Mouse (Mus musculus): Measurements from ENCODE around the gene Ctcf. TPM values are rescaled to one million over a fixed set of nuclear protein-coding genes. Genes with fewer than 3 reads are reported as not detected.

The Ctcf gene
- polyA plus RNA-seq, 1 experiment, result 16.7 TPM

DNA sequence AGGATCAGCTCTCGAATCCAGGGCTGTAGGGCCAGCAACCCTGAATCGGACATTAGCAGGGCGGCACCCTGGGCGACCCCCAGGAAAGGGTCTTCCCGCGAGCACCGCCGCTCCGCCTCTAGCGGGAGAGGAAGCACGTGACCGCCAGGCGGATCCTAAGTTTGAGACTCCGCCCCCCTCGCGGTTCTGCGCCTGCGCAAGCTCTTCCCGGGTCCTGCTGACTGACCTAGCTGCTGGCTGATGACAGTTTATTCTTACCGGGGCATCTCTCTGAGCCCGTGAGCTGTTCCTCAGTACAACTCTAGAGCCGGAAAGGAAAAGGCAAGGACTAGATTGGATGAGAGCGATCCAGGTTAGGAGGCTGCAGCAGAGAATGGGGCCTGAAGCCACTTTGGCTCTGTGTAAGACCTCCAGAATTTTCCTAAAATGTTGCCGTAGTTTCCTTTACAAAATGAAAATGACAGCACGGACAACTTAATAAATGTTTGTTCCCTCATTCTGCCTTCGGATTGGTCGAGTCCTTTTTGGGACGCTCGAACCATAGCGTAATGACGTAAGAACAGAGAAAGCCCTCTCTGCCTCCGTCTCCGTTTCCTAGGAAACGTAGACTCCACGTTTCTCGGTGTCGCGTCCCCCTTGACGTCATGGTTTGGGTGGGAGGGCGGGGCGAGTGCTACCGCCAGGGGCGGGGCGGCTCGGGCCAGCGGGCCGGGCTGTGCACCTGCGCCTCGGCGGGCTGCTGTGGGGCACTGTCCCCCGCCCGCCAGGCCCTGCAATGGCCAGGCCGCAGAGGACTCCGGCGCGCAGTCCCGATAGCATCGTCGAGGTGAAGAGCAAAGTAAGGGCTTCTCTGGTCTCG, 64.8 kb downstream of the Ctcf start, which contains the start of the genes Acd and Pard6a:
Gene Acd, minus strand, starts transcription at position 137 of the 859 bp plus-strand sequence.
Gene Pard6a, plus strand, starts transcription at position 183 of the 859 bp plus-strand sequence.
- Histone ChIP-seq H3K27me3 (replicated peaks; ENCODE audit: control insufficient read depth, insufficient read depth, low read length) (no peaks in the 10 kb centered on the region), H3K36me3 (ENCODE audit: control insufficient read depth, insufficient read depth, low read length) (no peaks in the 10 kb centered on the region; the same call in 1 of the 2 replicates), H3K27ac (ENCODE audit: insufficient read depth, low read depth, low read length) (peak within 1 kb of the TSS; percentile 93), H3K4me1 (ENCODE audit: control insufficient read depth, insufficient read depth, low read length) (peaks cover 4% of the 10 kb centered on the region), H3K4me3 (ENCODE audit: insufficient read depth, low read depth, low read length) (peak within 1 kb of the TSS; percentile 82)
- no peak for TF ChIP-seq CTCF (conservative IDR thresholded peaks at IDR 0.05; ENCODE audit: insufficient read depth, insufficient read length, low read depth, low read length)
- TF ChIP-seq POLR2A (IDR thresholded peaks at IDR 0.05; ENCODE audit: low read depth, low read length), result no peak
- DNase-seq, result peak; percentile 97
- under 1% methylated on average over 60 of the region's 60 CpGs for WGBS

DNA sequence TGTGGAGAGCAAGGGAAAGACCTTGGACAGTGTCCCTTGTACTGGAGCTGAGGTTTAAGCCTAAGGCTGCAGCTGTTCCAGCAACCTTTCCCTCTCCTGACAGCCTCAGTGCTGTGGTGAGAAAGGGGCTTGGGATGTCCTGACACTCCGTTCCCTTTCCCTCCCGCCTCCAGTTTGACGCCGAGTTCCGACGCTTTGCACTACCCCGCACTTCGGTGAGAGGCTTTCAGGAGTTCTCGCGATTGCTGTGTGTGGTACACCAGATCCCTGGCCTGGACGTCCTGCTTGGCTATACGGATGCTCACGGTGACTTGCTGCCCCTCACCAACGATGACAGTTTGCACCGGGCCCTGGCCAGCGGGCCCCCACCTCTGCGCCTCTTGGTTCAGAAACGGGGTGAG, 65.6 kb downstream of the Ctcf start:
- H3K27ac ChIP-seq (ENCODE audit: insufficient read depth, low read depth, low read length), result no peak overlapping the region
- 45% methylated on average over 18 of the region's 18 CpGs for WGBS
- no peak for DNase-seq
- no peaks in the 10 kb centered on the region for H3K27me3 ChIP-seq (replicated peaks; ENCODE audit: control insufficient read depth, insufficient read depth, low read length)
- peak overlapping the region; percentile 82; the same call in 1 of the 2 replicates for H3K4me3 ChIP-seq (ENCODE audit: insufficient read depth, low read depth, low read length)
- no peaks in the 10 kb centered on the region; the same call in 1 of the 2 replicates for H3K36me3 ChIP-seq (ENCODE audit: control insufficient read depth, insufficient read depth, low read length)
- H3K4me1 ChIP-seq (ENCODE audit: control insufficient read depth, insufficient read depth, low read length), result peaks cover 4% of the 10 kb centered on the region
- TF ChIP-seq CTCF (conservative IDR thresholded peaks at IDR 0.05; ENCODE audit: insufficient read depth, insufficient read length, low read depth, low read length) (no peak), POLR2A (IDR thresholded peaks at IDR 0.05; ENCODE audit: low read depth, low read length) (no peak)

DNA sequence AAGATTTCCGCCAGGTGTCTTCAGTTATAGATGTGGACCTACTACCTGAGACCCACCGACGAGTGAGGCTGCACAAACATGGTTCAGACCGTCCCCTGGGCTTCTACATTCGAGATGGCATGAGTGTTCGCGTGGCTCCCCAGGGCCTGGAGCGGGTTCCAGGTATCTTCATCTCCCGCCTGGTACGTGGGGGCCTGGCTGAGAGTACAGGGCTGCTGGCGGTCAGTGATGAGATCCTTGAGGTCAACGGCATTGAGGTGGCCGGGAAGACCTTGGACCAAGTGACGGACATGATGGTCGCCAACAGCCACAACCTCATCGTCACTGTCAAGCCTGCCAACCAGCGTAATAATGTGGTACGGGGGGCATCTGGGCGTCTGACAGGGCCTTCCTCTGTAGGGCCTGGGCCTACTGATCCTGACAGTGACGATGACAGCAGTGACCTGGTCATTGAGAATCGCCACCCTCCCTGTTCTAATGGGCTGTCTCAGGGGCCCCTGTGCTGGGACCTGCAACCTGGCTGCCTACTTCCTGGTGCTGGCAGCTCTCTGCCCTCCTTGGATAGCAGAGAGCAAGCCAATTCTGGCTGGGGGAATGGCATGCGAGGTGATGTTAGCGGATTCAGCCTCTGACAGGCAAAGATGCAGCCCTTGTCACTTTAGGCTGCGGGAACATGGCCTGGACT, 66.5 kb downstream of the Ctcf start:
- no peak overlapping the region for H3K27ac ChIP-seq (ENCODE audit: insufficient read depth, low read depth, low read length)
- WGBS, result 94% methylated on average over 24 of the region's 24 CpGs
- H3K36me3 ChIP-seq (ENCODE audit: control insufficient read depth, insufficient read depth, low read length), result no peaks in the 10 kb centered on the region
- TF ChIP-seq CTCF (conservative IDR thresholded peaks at IDR 0.05; ENCODE audit: insufficient read depth, insufficient read length, low read depth, low read length) (no peak), POLR2A (IDR thresholded peaks at IDR 0.05; ENCODE audit: low read depth, low read length) (no peak)
- H3K4me3 ChIP-seq (ENCODE audit: insufficient read depth, low read depth, low read length), result no peak overlapping the region
- DNase-seq, result no peak
- H3K27me3 ChIP-seq (replicated peaks; ENCODE audit: control insufficient read depth, insufficient read depth, low read length), result no peaks in the 10 kb centered on the region
- peaks cover 7% of the 10 kb centered on the region for H3K4me1 ChIP-seq (ENCODE audit: control insufficient read depth, insufficient read depth, low read length)

GRCm38 (mm10) chr8:105704146-105704812, 67.9 kb downstream of the Ctcf start:
- 94% methylated on average over 34 of the region's 34 CpGs for WGBS
- no peak overlapping the region for H3K27ac ChIP-seq (ENCODE audit: insufficient read depth, low read depth, low read length)

DNA sequence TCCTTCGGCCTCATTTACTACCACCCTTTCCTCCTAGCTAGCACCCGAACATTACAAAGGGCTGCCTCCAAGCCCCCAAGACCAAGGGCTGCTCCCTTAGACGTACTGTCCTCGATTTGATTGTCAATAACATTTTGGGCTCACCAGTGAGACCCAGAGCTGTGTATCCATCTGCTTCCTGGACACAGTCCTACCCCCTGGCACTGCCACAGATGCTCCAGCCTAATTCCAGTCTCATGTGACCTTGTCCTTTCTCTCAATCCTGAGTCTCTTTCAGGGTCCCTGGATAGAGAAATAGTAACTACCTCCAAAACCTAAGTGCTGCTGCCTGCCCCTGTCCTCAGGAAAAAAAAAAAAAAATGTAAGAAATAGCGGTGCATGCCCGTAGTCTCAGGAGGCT, 68.6 kb downstream of the Ctcf start:
- peaks cover 7% of the 10 kb centered on the region for H3K4me1 ChIP-seq (ENCODE audit: control insufficient read depth, insufficient read depth, low read length)
- 95% methylated on average over 6 of the region's 6 CpGs for WGBS

More at GRCm38 (mm10) chr8:105704146-105704812, 67.9 kb downstream of the Ctcf start:
- Histone ChIP-seq H3K27me3 (replicated peaks; ENCODE audit: control insufficient read depth, insufficient read depth, low read length) (no peaks in the 10 kb centered on the region), H3K36me3 (ENCODE audit: control insufficient read depth, insufficient read depth, low read length) (no peaks in the 10 kb centered on the region), H3K4me1 (ENCODE audit: control insufficient read depth, insufficient read depth, low read length) (peaks cover 7% of the 10 kb centered on the region), H3K4me3 (ENCODE audit: insufficient read depth, low read depth, low read length) (no peak overlapping the region)
- no peak for TF ChIP-seq CTCF (conservative IDR thresholded peaks at IDR 0.05; ENCODE audit: insufficient read depth, insufficient read length, low read depth, low read length)
- TF ChIP-seq POLR2A (IDR thresholded peaks at IDR 0.05; ENCODE audit: low read depth, low read length), result no peak
- DNase-seq, result no peak

GRCm38 (mm10) chr8:105706426-105706825, 70.1 kb downstream of the Ctcf start:
- WGBS, result 79% methylated on average over 12 of the region's 12 CpGs
- DNase-seq, result no peak
- no peak for TF ChIP-seq CTCF (conservative IDR thresholded peaks at IDR 0.05; ENCODE audit: insufficient read depth, insufficient read length, low read depth, low read length)
- no peak for TF ChIP-seq POLR2A (IDR thresholded peaks at IDR 0.05; ENCODE audit: low read depth, low read length)
- no peak overlapping the region for H3K4me3 ChIP-seq (ENCODE audit: insufficient read depth, low read depth, low read length)
- no peaks in the 10 kb centered on the region for H3K36me3 ChIP-seq (ENCODE audit: control insufficient read depth, insufficient read depth, low read length)
- no peaks in the 10 kb centered on the region for H3K27me3 ChIP-seq (replicated peaks; ENCODE audit: control insufficient read depth, insufficient read depth, low read length)
- no peak overlapping the region for H3K27ac ChIP-seq (ENCODE audit: insufficient read depth, low read depth, low read length)
- peaks cover 7% of the 10 kb centered on the region for H3K4me1 ChIP-seq (ENCODE audit: control insufficient read depth, insufficient read depth, low read length)

More for the DNA sequence above, 68.6 kb downstream of the Ctcf start:
- Histone ChIP-seq H3K4me3 (ENCODE audit: insufficient read depth, low read depth, low read length) (no peak overlapping the region), H3K36me3 (ENCODE audit: control insufficient read depth, insufficient read depth, low read length) (no peaks in the 10 kb centered on the region), H3K27ac (ENCODE audit: insufficient read depth, low read depth, low read length) (no peak overlapping the region), H3K27me3 (replicated peaks; ENCODE audit: control insufficient read depth, insufficient read depth, low read length) (no peaks in the 10 kb centered on the region)
- DNase-seq, result no peak
- TF ChIP-seq POLR2A (IDR thresholded peaks at IDR 0.05; ENCODE audit: low read depth, low read length) (no peak), CTCF (conservative IDR thresholded peaks at IDR 0.05; ENCODE audit: insufficient read depth, insufficient read length, low read depth, low read length) (no peak)
